Mouse (Mus musculus): ENCODE measurements around the gene Tmx1. TPM values are rescaled to one million over a fixed set of nuclear protein-coding genes. Genes with fewer than 3 reads are reported as not detected.
A peak's percentile ranks its signal among the peaks of the same experiment; 100 is the strongest.

Gene Tmx1
- total and polyA plus RNA-seq, 2 experiments from 2014 or later, result 61.6 to 132 TPM

GRCm38 (mm10) chr12:70505971-70506370 lies 53.1 kb downstream of the Tmx1 start:
- H3K27me3 ChIP-seq (ENCODE audit: insufficient read depth, low read length), result no peaks in the 10 kb centered on the region
- H3K4me3 ChIP-seq (ENCODE audit: low read length), result no peak overlapping the region
- H3K36me3 ChIP-seq (ENCODE audit: insufficient read depth, low read length), result no peaks in the 10 kb centered on the region
- 71% methylated on average over 5 of the region's 5 CpGs for WGBS
- DNase-seq (ENCODE audit: low spot score) (peak; percentile 42), ATAC-seq (no peak)
- H3K9ac ChIP-seq (replicated peaks; ENCODE audit: low read length), result no peak overlapping the region
- no peak overlapping the region for H3K4me2 ChIP-seq (ENCODE audit: low read depth, low read length)
- H3K27ac ChIP-seq, result no peak overlapping the region
- TF ChIP-seq CTCF (IDR thresholded peaks at IDR 0.05; ENCODE audit: low read depth), result no peak
- no peaks in the 10 kb centered on the region for H3K9me3 ChIP-seq (ENCODE audit: low read length)
- H3K4me1 ChIP-seq (ENCODE audit: insufficient read depth, low read length), result no peaks in the 10 kb centered on the region

- H3K4me3 ChIP-seq (ENCODE audit: low read length), result no peak overlapping the region
Measured at GRCm38 (mm10) chr12:70512023-70512422, 59.1 kb downstream of the Tmx1 start.

GRCm38 (mm10) chr12:70512431-70512830 lies 59.5 kb downstream of the Tmx1 start:
- Histone ChIP-seq H3K4me3 (ENCODE audit: low read length) (no peak overlapping the region), H3K36me3 (ENCODE audit: insufficient read depth, low read length) (no peaks in the 10 kb centered on the region), H3K4me2 (ENCODE audit: low read depth, low read length) (no peak overlapping the region), H3K27me3 (ENCODE audit: insufficient read depth, low read length) (no peaks in the 10 kb centered on the region), H3K9me3 (ENCODE audit: low read length) (no peaks in the 10 kb centered on the region), H3K27ac (no peak overlapping the region), H3K9ac (replicated peaks; ENCODE audit: low read length) (no peak overlapping the region), H3K4me1 (ENCODE audit: insufficient read depth, low read length) (no peaks in the 10 kb centered on the region)
- 94% methylated on average over 2 of the region's 2 CpGs for WGBS
- ATAC-seq (no peak), DNase-seq (ENCODE audit: low spot score) (no peak)
- peak; percentile 28; the same call in 1 of the 2 replicates for TF ChIP-seq CTCF (IDR thresholded peaks at IDR 0.05; ENCODE audit: low read depth)

More at GRCm38 (mm10) chr12:70512023-70512422, 59.1 kb downstream of the Tmx1 start:
- Histone ChIP-seq H3K27me3 (ENCODE audit: insufficient read depth, low read length) (no peaks in the 10 kb centered on the region), H3K4me1 (ENCODE audit: insufficient read depth, low read length) (no peaks in the 10 kb centered on the region), H3K36me3 (ENCODE audit: insufficient read depth, low read length) (no peaks in the 10 kb centered on the region), H3K9ac (replicated peaks; ENCODE audit: low read length) (no peak overlapping the region), H3K27ac (no peak overlapping the region), H3K9me3 (ENCODE audit: low read length) (no peaks in the 10 kb centered on the region), H3K4me2 (ENCODE audit: low read depth, low read length) (no peak overlapping the region)
- WGBS, result 88% methylated on average over 5 of the region's 5 CpGs
- no peak for ATAC-seq
- no peak for DNase-seq (ENCODE audit: low spot score)
- no peak for TF ChIP-seq CTCF (IDR thresholded peaks at IDR 0.05; ENCODE audit: low read depth)

Other genes starting within 250 kb of the Tmx1 start
- gene Pygl, start 221.6 kb upstream of the Tmx1 start, total RNA-seq (2014; rRNA removed), result 9.0 and 10.9 TPM in 2 replicates
- 8.3 and 8.4 TPM in 2 replicates for gene Pygl, start 221.6 kb upstream of the Tmx1 start, polyA plus RNA-seq (2015; fragmentation: Nextera tagmentation; extraction: Ambion mirVana)
- gene Trim9, start 105.5 kb upstream of the Tmx1 start, total RNA-seq (2014; rRNA removed), result 214 and 239 TPM in 2 replicates
- 102 and 105 TPM in 2 replicates for gene Trim9, start 105.5 kb upstream of the Tmx1 start, polyA plus RNA-seq (2015; fragmentation: Nextera tagmentation; extraction: Ambion mirVana)